ENCODE assay signal across 10 mouse cellular contexts in genomic region chrX:37042726-37043125, GRCm38 (mm10). TPM values are rescaled to one million over a fixed set of nuclear protein-coding genes. Genes with fewer than 3 reads are reported as not detected.
DNase-seq lines count a peak whose midpoint lies in the region; ATAC-seq and TF ChIP-seq lines count a peak whose summit lies in the region.
"Had no signal": no experiment of that assay in that cellular context is flagged by ENCODE, and none has a peak within 500 bp of the region (broad histone marks: within the 10 kb centered on the region; RNA-seq: fewer than 3 reads in every experiment).

No protein-coding gene starts in this region.

- no peaks in the 10 kb centered on the region for H3K36me3 ChIP-seq in intestine, postnatal 0 days (ENCODE audit: control insufficient read depth, insufficient read depth)
- no peaks in the 10 kb centered on the region for H3K36me3 ChIP-seq in intestine, embryonic 16.5 days (ENCODE audit: control insufficient read depth, insufficient read depth, low read length)
- H3K36me3 ChIP-seq in liver, adult 2 months (ENCODE audit: control insufficient read depth, insufficient read depth, low read length), result no peaks in the 10 kb centered on the region
- H3K36me3 ChIP-seq: embryonic facial prominence, embryonic 15.5 days; limb, embryonic 12.5 days had no signal

- no peak for ATAC-seq in intestine, postnatal 0 days
- no peak for ATAC-seq in intestine, embryonic 16.5 days
- no peak for ATAC-seq in megakaryocyte-erythroid progenitor cell, adult 5-6 weeks (replicated peaks; ENCODE audit: low FRiP score, low TSS enrichment, poor library complexity, severe bottlenecking)

- peak; percentile 67 for TF ChIP-seq CTCF in intestine, postnatal 0 days (IDR thresholded peaks at IDR 0.05; ENCODE audit: low read depth)
- TF ChIP-seq CTCF in liver, adult 2 months (IDR thresholded peaks at IDR 0.05; ENCODE audit: low read depth, low read length), result peak; percentile 55; the same call in 1 of the 2 replicates

- H3K27me3 ChIP-seq in intestine, postnatal 0 days (replicated peaks; ENCODE audit: control insufficient read depth, insufficient read depth, low read length), result peaks cover 4% of the 10 kb centered on the region; the same call in 1 of the 2 replicates
- H3K27me3 ChIP-seq in intestine, embryonic 16.5 days (replicated peaks; ENCODE audit: control insufficient read depth, insufficient read depth, low read length), result 0 out of 2 replicates have a peak, but pooled peaks cover 3% of the 10 kb centered on the region
- no peaks in the 10 kb centered on the region for H3K27me3 ChIP-seq in liver, adult 2 months (ENCODE audit: control insufficient read depth, insufficient read depth, low read length)

- no peak overlapping the region for H3K4me3 ChIP-seq in intestine, postnatal 0 days (ENCODE audit: low read depth, low read length)
- H3K4me3 ChIP-seq in intestine, embryonic 16.5 days (ENCODE audit: low read length), result no peak overlapping the region
- no peak overlapping the region for H3K4me3 ChIP-seq in liver, adult 2 months (ENCODE audit: insufficient read depth, low read depth, low read length)
- H3K4me3 ChIP-seq: embryonic facial prominence, embryonic 15.5 days; limb, embryonic 12.5 days had no signal

- no peaks in the 10 kb centered on the region for H3K4me1 ChIP-seq in intestine, postnatal 0 days (replicated peaks; ENCODE audit: control insufficient read depth, insufficient read depth, low read length)
- no peaks in the 10 kb centered on the region for H3K4me1 ChIP-seq in intestine, embryonic 16.5 days (ENCODE audit: control insufficient read depth, insufficient read depth, low read length)
- H3K4me1 ChIP-seq in liver, adult 2 months (ENCODE audit: control insufficient read depth, insufficient read depth, low read length), result no peaks in the 10 kb centered on the region
- H3K4me1 ChIP-seq: embryonic facial prominence, embryonic 15.5 days; limb, embryonic 12.5 days had no signal

- no peak overlapping the region for H3K4me2 ChIP-seq in intestine, postnatal 0 days (replicated peaks; ENCODE audit: low read depth)
- no peak overlapping the region for H3K4me2 ChIP-seq in intestine, embryonic 16.5 days (ENCODE audit: low read depth, low read length)
- H3K4me2 ChIP-seq: embryonic facial prominence, embryonic 15.5 days; limb, embryonic 12.5 days had no signal

- no peak overlapping the region for H3K27ac ChIP-seq in intestine, postnatal 0 days (ENCODE audit: low read depth, low read length)
- H3K27ac ChIP-seq in intestine, embryonic 16.5 days (ENCODE audit: low read length), result no peak overlapping the region
- no peak overlapping the region for H3K27ac ChIP-seq in liver, adult 2 months (replicated peaks; ENCODE audit: insufficient read depth, low read depth, low read length)
- H3K27ac ChIP-seq: embryonic facial prominence, embryonic 15.5 days; limb, embryonic 12.5 days had no signal

- WGBS in intestine, postnatal 0 days, result 24% methylated on average over 9 of the region's 9 CpGs
- 19% methylated on average over 9 of the region's 9 CpGs for WGBS in intestine, embryonic 16.5 days
- 12% methylated on average over 9 of the region's 9 CpGs for WGBS in liver, adult 2 months

- intact Hi-C loops in heart, postnatal 36 days (cut with DNase I), result no loop called here

- no peaks in the 10 kb centered on the region for H3K79me2 ChIP-seq in liver, adult 2 months (ENCODE audit: control insufficient read depth, insufficient read depth, low read length)

- H3K9ac ChIP-seq in intestine, postnatal 0 days (ENCODE audit: low read depth, low read length), result no peak overlapping the region
- no peak overlapping the region for H3K9ac ChIP-seq in intestine, embryonic 16.5 days (ENCODE audit: low read depth, low read length)
- no peak overlapping the region for H3K9ac ChIP-seq in liver, adult 2 months (ENCODE audit: low read depth, low read length)
- H3K9ac ChIP-seq: embryonic facial prominence, embryonic 15.5 days; limb, embryonic 12.5 days had no signal

- H3K9me3 ChIP-seq in intestine, postnatal 0 days (ENCODE audit: control insufficient read depth), result no peaks in the 10 kb centered on the region
- no peaks in the 10 kb centered on the region for H3K9me3 ChIP-seq in intestine, embryonic 16.5 days (ENCODE audit: control insufficient read depth, low read length)
- H3K9me3 ChIP-seq: embryonic facial prominence, embryonic 15.5 days; limb, embryonic 12.5 days had no signal

- DNase-seq in MN1 (ENCODE audit: low spot score), result peak; percentile 40
- DNase-seq in cerebellum, adult 8-10 months, result peak; percentile 53
- peak; percentile 47 to 62 for DNase-seq in heart, postnatal 36 days
- DNase-seq in liver, adult 2 months (ENCODE audit: extremely low read depth, low read depth, low spot score), result no peak
- peak; percentile 52 for DNase-seq in right cerebral cortex, adult 18-20 months

- TF ChIP-seq POLR2A in liver, adult 2 months (IDR thresholded peaks at IDR 0.05; ENCODE audit: extremely low read depth, insufficient read depth, low read length), result no peak

RNA-seq across cellular contexts. Expression of gene Sowahd, which starts 5.9 kb away (rescaled TPM):
- polyA plus RNA-seq in intestine, postnatal 0 days (2015; fragmentation: Nextera tagmentation; extraction: Ambion mirVana), result not detected in 2 replicates
- 0.11 TPM in 2 replicates for polyA plus RNA-seq in intestine, embryonic 16.5 days (2015; fragmentation: Nextera tagmentation; extraction: Ambion mirVana)
- total RNA-seq in heart, postnatal 36 days (2021), result not detected
- not detected in 2 replicates for total RNA-seq in liver, adult 2 months (2014; rRNA removed)
- polyA plus RNA-seq in liver, adult 2 months (2012; rRNA removed), result not detected in 2 replicates
- total RNA-seq in megakaryocyte-erythroid progenitor cell, adult 5-6 weeks (2014; fragmentation: Nextera tagmentation), result not detected in 2 replicates
- not detected in 2 replicates for total RNA-seq in megakaryocyte-erythroid progenitor cell, adult 5-6 weeks (2017)
- polyA plus RNA-seq: embryonic facial prominence, embryonic 15.5 days; limb, embryonic 12.5 days had no signal

RNA-seq across cellular contexts. Expression of gene Rpl39, which starts 42.5 kb away (rescaled TPM):
- polyA plus RNA-seq in intestine, postnatal 0 days (2015; fragmentation: Nextera tagmentation; extraction: Ambion mirVana), result 425 and 450 TPM in 2 replicates
- polyA plus RNA-seq in intestine, embryonic 16.5 days (2015; fragmentation: Nextera tagmentation; extraction: Ambion mirVana), result 429 and 442 TPM in 2 replicates
- total RNA-seq in heart, postnatal 36 days (2021), result 100 to 1,000 TPM; 303 to 327 TPM
- 175 and 207 TPM in 2 replicates for total RNA-seq in liver, adult 2 months (2014; rRNA removed)
- 35.1 and 37.0 TPM in 2 replicates for polyA plus RNA-seq in liver, adult 2 months (2012; rRNA removed)
- 2,164 and 2,516 TPM in 2 replicates for total RNA-seq in megakaryocyte-erythroid progenitor cell, adult 5-6 weeks (2014; fragmentation: Nextera tagmentation)
- 4,522 and 6,227 TPM in 2 replicates for total RNA-seq in megakaryocyte-erythroid progenitor cell, adult 5-6 weeks (2017)

RNA-seq across cellular contexts. Expression of gene Sept6, which starts 51.1 kb away (rescaled TPM):
- polyA plus RNA-seq in intestine, postnatal 0 days (2015; fragmentation: Nextera tagmentation; extraction: Ambion mirVana), result 5.7 and 6.6 TPM in 2 replicates
- polyA plus RNA-seq in intestine, embryonic 16.5 days (2015; fragmentation: Nextera tagmentation; extraction: Ambion mirVana), result 11.0 and 12.1 TPM in 2 replicates
- 1 to 10 TPM; 5.1 to 5.6 TPM for total RNA-seq in heart, postnatal 36 days (2021)
- 0.55 and 1.9 TPM in 2 replicates for total RNA-seq in liver, adult 2 months (2014; rRNA removed)
- 1.1 and 1.2 TPM in 2 replicates for polyA plus RNA-seq in liver, adult 2 months (2012; rRNA removed)
- total RNA-seq in megakaryocyte-erythroid progenitor cell, adult 5-6 weeks (2014; fragmentation: Nextera tagmentation), result 15.5 TPM in 2 replicates
- 19.9 and 27.3 TPM in 2 replicates for total RNA-seq in megakaryocyte-erythroid progenitor cell, adult 5-6 weeks (2017)

Comparison
In these comparisons a context has a peak if more than half of its experiments do, and no peak if none do; other contexts are left out.
1. RNA of gene Rpl39, which starts 42.5 kb away (total RNA-seq): 2,164 to 6,227 TPM in megakaryocyte-erythroid progenitor cell, adult 5-6 weeks; 303 to 327 TPM in heart, postnatal 36 days and 175 to 207 TPM in liver, adult 2 months; every median in the first group is over 4 times any median in the second.